Mouse (Mus musculus) lung, embryonic 15.5 days (tissue): ENCODE data around the gene Usp45. TPM values are rescaled to one million over a fixed set of nuclear protein-coding genes. Genes with fewer than 3 reads are reported as not detected.

Experiments
- ATAC-seq: fragments of 200-750 bp; cut with Nextera tagmentation; 2 replicates; pipeline ENCODE4 v1.8.0; 2017; ENCODE audit warnings: moderate number of reproducible peaks, borderline replicate concordance; ENCODE audit not compliant: low FRiP score, low TSS enrichment; ENCODE audit errors: extremely low read depth
- H3K27ac ChIP-seq: fragments of 300-500 bp; sonication (generic); 2 replicates; pipeline ENCODE4 v1.5.1; 2015; ENCODE audit warnings: moderate library complexity, mild to moderate bottlenecking, inconsistent platforms
- H3K27me3 ChIP-seq: fragments of 300-500 bp; sonication (generic); 2 replicates; pipeline ENCODE4 v1.6.1; 2015; ENCODE audit warnings: inconsistent platforms
- H3K36me3 ChIP-seq: fragments of 300-500 bp; sonication (generic); 2 replicates; pipeline ENCODE4 v1.6.1; 2015; ENCODE audit warnings: inconsistent platforms
- H3K4me1 ChIP-seq: fragments of 300-500 bp; sonication (generic); 2 replicates; pipeline ENCODE4 v1.6.1; 2015; ENCODE audit warnings: inconsistent platforms
- H3K4me2 ChIP-seq: fragments of 300-500 bp; sonication (generic); 2 replicates; pipeline ENCODE4 v1.6.1; 2015; ENCODE audit warnings: inconsistent platforms, mild to moderate bottlenecking, moderate library complexity
- H3K4me3 ChIP-seq: fragments of 300-500 bp; sonication (generic); 2 replicates; pipeline ENCODE4 v1.5.1; 2015; ENCODE audit warnings: mild to moderate bottlenecking, inconsistent platforms
- H3K9ac ChIP-seq: fragments of 300-500 bp; sonication (generic); 2 replicates; pipeline ENCODE4 v1.6.1; 2015; ENCODE audit warnings: inconsistent platforms
- H3K9me3 ChIP-seq: fragments of 300-500 bp; sonication (generic); 2 replicates; pipeline ENCODE4 v1.6.1; 2016; ENCODE audit warnings: inconsistent platforms
- WGBS: fragments of 180-500 bp; shearing (Covaris S2); methylation state at CpG from one replicate; pipeline ENCODE4 v1.1.7; 2015; 5-methylcytosine and 5-hydroxymethylcytosine counted together
- polyA plus RNA-seq: library from polyadenylated mRNA; unstranded; fragments of >200 nt; fragmentation: Nextera tagmentation; extraction: Ambion mirVana; gene quantifications from 2 replicates; pipeline ENCODE4 v1.2.1, GENCODE M21; 2015

Gene Usp45
- polyA plus RNA-seq, 1 experiment from 2014 or later = 8.8 TPM

- no peaks in the 10 kb centered on the region for H3K27me3 ChIP-seq
- ATAC-seq = peak; percentile 90
- H3K27ac ChIP-seq = peak within 1 kb of the TSS; percentile 95
- under 1% methylated on average over 51 of the region's 51 CpGs for WGBS
- H3K4me2 ChIP-seq = peak within 1 kb of the TSS; percentile 59
- peaks cover 9% of the 10 kb centered on the region; the same call in 1 of the 2 replicates for H3K4me1 ChIP-seq
- peaks cover 8% of the 10 kb centered on the region for H3K36me3 ChIP-seq
- H3K4me3 ChIP-seq = peak within 1 kb of the TSS; percentile 80
- H3K9me3 ChIP-seq = no peaks in the 10 kb centered on the region
- peak within 1 kb of the TSS; percentile 74 for H3K9ac ChIP-seq
Measured at GRCm38 (mm10) chr4:21879565-21880220, 112.7 kb downstream of the Usp45 start, which contains the start of gene Coq3. TSS of gene Coq3 (plus strand) at chr4:21879673.

- WGBS = 85% methylated on average over 6 of the region's 6 CpGs
- no peak for ATAC-seq
- H3K9ac ChIP-seq = no peak overlapping the region
- H3K27ac ChIP-seq = no peak overlapping the region
- no peak overlapping the region for H3K4me2 ChIP-seq
- no peaks in the 10 kb centered on the region for H3K9me3 ChIP-seq
- no peaks in the 10 kb centered on the region for H3K27me3 ChIP-seq
- no peak overlapping the region for H3K4me3 ChIP-seq
- H3K4me1 ChIP-seq = peaks cover 9% of the 10 kb centered on the region; the same call in 1 of the 2 replicates
- H3K36me3 ChIP-seq = no peaks in the 10 kb centered on the region
Measured at GRCm38 (mm10) chr4:21882806-21883205, 115.8 kb downstream of the Usp45 start.

GRCm38 (mm10) chr4:21885831-21886230 is 118.9 kb downstream of the Usp45 start:
- 76% methylated on average over 8 of the region's 8 CpGs for WGBS

More at GRCm38 (mm10) chr4:21885831-21886230, 118.9 kb downstream of the Usp45 start:
- H3K9ac ChIP-seq = no peak overlapping the region
- H3K4me3 ChIP-seq = no peak overlapping the region
- no peaks in the 10 kb centered on the region for H3K36me3 ChIP-seq
- no peak overlapping the region for H3K27ac ChIP-seq
- no peak overlapping the region for H3K4me2 ChIP-seq
- H3K9me3 ChIP-seq = no peaks in the 10 kb centered on the region
- H3K4me1 ChIP-seq = no peaks in the 10 kb centered on the region
- no peak for ATAC-seq
- H3K27me3 ChIP-seq = no peaks in the 10 kb centered on the region

Other genes with a start within 250 kb of the Usp45 start
- gene Prdm13, start 81.2 kb upstream of the Usp45 start, polyA plus RNA-seq = not detected in 2 replicates
- 47.4 TPM in 2 replicates for gene Ccnc, start 39.5 kb upstream of the Usp45 start, polyA plus RNA-seq
- 9.6 and 11.2 TPM in 2 replicates for gene Tstd3, start 56 bp downstream of the Usp45 start, polyA plus RNA-seq
- gene Pnisr, start 80.4 kb downstream of the Usp45 start, polyA plus RNA-seq = 119 and 130 TPM in 2 replicates
- gene Coq3, start 112.5 kb downstream of the Usp45 start, polyA plus RNA-seq = 14.0 and 15.4 TPM in 2 replicates
- gene Faxc, start 164.2 kb downstream of the Usp45 start, polyA plus RNA-seq = 3.4 and 3.5 TPM in 2 replicates